Mouse (Mus musculus) MN1 (cell line): ENCODE data around the gene Sprr2j-ps.

Source experiments
- DNase-seq: peaks from one replicate; pipeline ENCODE4 v3.0.0-alpha.2; 2016; ENCODE audit warnings: low spot score

Sprr2j-ps gene

DNA sequence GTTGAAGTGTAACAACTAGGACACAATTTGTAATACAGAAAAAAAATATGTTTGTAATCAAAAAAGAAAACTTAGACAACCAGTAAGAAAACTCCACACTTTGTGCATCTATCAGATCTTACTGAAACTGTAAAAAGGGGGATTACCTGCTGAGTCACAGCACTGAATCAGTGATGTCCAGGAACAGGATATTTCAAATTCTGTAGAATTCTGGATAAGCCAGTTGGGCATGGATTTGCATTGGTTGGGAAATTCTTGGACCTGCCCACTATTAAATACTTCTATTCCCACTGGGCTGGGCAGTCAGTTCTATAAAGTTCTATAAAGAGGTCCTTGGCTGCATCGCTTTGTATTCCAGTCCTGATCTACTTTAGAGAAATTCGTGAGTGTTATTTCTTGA is at the start of gene Sprr2j-ps:
TSS of gene Sprr2j-ps (plus strand) at position 301 of the 400 bp plus-strand sequence.
- no peak for DNase-seq

- DNase-seq: no peak
These were observed 44.3 kb upstream of the Sprr2j-ps start for GRCm38 (mm10) chr3:92373613-92374012.

GRCm38 (mm10) chr3:92385385-92385784 is 32.5 kb upstream of the Sprr2j-ps start, which contains the start of gene Sprr2h:
Gene Sprr2h, plus strand, starts transcription at chr3:92385685.
- no peak for DNase-seq

DNA sequence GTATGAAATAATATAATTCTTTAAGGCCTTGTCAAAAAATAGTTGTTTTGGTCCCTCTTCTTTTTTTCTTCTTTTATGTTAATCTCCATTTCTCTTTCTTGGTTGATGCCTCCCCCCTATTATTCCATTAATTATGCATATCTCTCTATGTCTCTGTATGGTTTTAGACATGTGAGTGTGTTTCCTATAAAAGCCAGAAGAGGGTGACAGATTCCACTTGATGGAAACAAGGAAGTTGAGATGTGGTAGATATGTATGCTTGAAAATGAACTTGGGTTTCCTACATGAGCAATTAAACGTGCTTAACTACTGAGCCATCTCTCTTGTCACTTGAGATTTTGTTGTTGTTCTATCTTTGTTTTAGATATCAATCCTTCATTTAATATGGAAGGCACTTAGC is 23.6 kb upstream of the Sprr2j-ps start:
- no peak for DNase-seq

DNA sequence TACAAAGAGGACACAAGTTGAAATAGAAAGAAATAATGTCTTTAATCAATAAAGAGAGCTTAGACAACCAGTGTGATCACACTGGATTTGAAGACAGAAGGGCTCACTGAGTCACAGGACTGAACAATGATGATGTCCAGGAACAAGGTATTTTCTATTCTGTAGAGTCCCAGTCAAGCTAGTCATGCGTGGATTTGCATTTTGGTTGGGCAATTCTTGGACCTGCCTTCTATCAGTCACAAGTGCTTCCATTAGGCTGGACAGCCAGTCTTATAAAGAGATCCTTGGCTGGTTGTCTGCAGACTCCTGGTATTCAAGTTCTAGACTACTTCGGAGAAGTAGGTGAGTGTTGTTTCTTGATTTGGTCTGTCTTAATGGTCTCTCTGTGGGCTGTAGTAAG is 10.2 kb upstream of the Sprr2j-ps start, which contains the start of gene Sprr2i:
TSS of gene Sprr2i (plus strand) at position 301 of the 400 bp plus-strand sequence.
- DNase-seq: no peak

GRCm38 (mm10) chr3:92429323-92429722 is 11.4 kb downstream of the Sprr2j-ps start, which contains the start of gene Gm9774:
Gene Gm9774, minus strand, starts transcription at chr3:92429423.
- DNase-seq: no peak

DNA sequence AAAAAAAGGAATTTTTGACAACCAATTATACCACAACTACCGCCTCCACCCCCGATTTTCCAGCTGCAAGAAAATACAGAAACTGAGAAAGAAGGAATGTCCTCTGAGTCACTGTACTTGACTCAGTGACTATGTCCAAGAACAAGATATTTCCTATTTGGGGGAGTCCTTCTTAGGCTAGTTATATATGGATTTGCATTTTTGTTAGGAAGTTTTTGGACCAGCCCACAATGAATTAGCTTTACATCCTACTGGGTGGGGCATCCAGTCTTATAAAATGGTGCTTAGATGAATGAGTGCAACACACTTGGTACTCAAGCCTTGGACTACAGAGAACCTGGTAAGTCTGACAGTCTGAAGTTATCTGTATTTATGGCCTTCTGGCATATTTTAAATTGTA is 14.4 kb downstream of the Sprr2j-ps start, which contains the start of gene Sprr2k:
TSS of gene Sprr2k (plus strand) at position 301 of the 400 bp plus-strand sequence.
- no peak for DNase-seq

- no peak for DNase-seq
These were observed 20.8 kb downstream of the Sprr2j-ps start, which contains the start of gene Sprr1b for GRCm38 (mm10) chr3:92438689-92439088. Gene Sprr1b, minus strand, starts transcription at chr3:92438789.

- no peak for DNase-seq
These were observed 22.3 kb downstream of the Sprr2j-ps start for GRCm38 (mm10) chr3:92440177-92440576.

DNA sequence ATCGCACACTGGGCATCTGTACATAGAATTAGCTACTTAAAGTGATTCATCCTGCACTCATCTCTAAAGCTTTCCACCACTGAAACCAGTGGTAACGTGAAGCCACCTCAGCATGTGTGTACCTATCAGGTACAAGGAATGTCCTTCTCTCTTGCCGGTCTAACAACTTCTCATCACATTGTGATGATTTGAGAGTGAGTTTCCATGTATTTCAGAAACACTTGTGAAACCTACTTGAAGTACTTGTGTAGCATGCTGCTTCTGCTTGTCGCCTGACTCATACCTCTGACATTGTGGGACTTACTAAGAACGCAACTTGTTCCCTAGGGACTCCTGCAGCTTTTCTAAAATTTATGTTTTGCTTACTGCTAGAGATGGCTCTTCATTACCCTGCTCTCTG is 37.3 kb downstream of the Sprr2j-ps start:
- DNase-seq: no peak

DNA sequence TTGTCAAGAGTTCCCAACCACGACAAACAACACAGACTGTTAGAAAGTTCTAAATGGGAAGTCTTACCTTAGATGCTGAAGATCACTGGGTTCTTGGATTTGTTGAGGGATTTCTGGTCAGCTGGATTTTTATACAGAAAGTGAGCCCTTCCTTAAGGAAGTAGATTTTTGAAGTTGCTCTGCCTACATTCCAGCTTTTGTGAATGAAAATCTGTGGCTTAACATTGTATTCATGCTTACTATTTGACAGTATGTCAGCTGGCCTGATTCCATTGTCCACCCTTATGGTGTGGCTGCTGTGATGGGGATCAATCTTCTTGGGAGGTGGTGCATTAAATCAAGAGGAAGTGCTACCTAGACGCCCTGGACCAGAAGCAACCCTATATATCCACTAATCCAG is 40.7 kb downstream of the Sprr2j-ps start, which contains the start of gene Sprr3:
TSS of gene Sprr3 (minus strand) at position 101 of the 400 bp plus-strand sequence.
- DNase-seq: no peak

- no peak for DNase-seq
These were observed 48.7 kb downstream of the Sprr2j-ps start for GRCm38 (mm10) chr3:92466576-92466975.

GRCm38 (mm10) chr3:92467424-92467823 is 49.5 kb downstream of the Sprr2j-ps start:
- no peak for DNase-seq
